Mouse (Mus musculus) lung, postnatal 36 days (tissue): ENCODE measurements around the gene Srsf9.
A peak's percentile ranks its signal among the peaks of the same experiment; 100 is the strongest.

Experiments
- DNase-seq: peaks from one replicate; pipeline ENCODE4 v3.0.0; 2022; ENCODE audit warnings: mixed read lengths

The Srsf9 gene

DNA sequence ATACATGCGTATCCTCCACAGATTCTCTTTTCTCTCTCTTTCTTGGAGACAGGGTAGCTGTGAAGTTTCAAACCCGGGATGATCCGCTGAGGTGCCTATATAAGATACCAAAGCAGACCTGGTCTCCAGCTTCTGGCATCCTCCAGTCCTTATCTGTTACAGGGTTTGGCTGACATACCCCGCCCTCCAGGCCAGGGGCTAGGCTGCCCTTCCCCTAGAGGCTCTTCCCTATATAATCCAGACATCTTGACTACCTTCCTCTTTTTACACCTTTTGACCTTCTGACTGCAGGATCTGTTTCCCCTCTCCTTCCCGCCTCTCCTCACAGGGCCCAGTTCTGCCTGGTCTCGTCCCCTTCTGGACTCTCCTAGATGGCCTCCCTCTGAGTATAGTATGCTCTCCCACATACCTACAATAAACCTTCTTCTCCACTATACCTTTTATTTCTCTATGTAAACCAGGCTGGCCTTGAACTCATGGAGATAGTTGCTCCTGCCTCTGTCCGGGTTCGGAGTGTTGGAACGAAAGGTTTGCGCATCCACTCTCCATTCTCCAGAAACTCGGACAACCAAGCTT lies 633 bp upstream of the Srsf9 start:
- DNase-seq: no peak

DNA sequence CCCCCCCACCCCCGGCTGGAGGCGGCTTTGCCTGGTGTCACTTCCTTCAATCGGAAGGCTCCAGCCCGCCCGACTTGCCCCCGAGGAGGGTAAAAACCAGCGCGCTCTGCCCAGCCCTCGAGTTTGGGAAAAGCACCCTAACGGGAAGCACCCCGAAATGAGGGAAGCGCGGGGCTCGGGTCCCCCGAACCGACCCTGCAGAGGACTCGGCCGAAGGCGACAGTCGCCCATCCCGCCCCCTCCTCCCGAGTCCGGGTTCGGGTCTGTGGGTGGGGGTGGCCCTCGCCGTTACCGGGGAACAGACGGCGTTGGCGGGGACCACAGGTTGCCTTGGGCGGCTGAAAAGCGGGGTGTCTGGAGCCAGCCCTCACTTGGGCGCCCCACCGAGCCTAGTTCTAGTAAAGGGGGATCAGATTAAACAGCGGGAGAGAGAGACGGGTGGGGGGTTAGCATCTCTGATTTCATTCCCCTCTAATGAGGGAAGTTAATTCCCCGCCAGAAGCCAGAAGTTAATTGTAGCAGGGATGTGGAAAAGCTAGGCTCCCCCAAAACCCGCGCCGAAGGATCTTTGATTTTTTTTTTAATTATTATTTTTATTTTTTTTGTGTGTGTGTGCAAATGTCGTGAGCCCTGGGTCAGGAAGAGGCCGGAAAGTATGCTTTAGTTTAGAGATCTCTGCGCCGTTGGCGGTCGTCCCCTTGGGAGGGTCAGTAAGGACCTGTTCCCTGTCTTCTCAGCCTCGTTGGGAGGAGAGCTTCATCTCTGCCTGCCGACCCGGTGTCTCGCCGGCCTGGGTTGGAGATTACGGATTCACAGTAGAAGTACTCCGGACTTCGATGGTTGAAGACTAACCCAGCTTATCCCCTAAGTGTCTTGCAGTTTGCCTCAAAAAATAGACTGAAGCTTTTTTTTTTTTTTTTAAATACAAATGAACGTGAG lies 902 bp downstream of the Srsf9 start:
- no peak for DNase-seq

GRCm38 (mm10) chr5:115330955-115331354 lies 4.0 kb downstream of the Srsf9 start:
- DNase-seq: no peak

DNA sequence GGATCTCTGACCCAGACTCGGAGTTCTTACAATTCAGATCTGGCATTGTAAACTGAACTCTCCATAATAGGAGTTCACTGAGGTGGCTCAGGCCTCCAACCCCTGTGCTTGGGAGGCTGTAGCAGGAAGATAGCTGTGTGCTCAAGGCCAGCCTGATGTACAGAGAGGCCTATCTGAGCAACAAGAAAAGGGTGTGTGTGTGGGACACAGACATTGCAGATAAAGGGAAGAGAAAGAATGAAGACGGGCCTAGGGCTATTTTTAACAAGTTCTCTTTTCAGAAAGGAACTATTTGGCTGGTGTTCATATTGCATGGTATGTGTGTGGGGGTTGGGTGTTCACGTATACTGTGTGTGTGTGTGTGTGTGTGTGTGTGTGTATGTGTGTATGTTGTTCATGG lies 6.6 kb downstream of the Srsf9 start:
- peak; percentile 33 for DNase-seq

- no peak for DNase-seq
These were observed 13.0 kb downstream of the Srsf9 start for GRCm38 (mm10) chr5:115340007-115340406.

DNA sequence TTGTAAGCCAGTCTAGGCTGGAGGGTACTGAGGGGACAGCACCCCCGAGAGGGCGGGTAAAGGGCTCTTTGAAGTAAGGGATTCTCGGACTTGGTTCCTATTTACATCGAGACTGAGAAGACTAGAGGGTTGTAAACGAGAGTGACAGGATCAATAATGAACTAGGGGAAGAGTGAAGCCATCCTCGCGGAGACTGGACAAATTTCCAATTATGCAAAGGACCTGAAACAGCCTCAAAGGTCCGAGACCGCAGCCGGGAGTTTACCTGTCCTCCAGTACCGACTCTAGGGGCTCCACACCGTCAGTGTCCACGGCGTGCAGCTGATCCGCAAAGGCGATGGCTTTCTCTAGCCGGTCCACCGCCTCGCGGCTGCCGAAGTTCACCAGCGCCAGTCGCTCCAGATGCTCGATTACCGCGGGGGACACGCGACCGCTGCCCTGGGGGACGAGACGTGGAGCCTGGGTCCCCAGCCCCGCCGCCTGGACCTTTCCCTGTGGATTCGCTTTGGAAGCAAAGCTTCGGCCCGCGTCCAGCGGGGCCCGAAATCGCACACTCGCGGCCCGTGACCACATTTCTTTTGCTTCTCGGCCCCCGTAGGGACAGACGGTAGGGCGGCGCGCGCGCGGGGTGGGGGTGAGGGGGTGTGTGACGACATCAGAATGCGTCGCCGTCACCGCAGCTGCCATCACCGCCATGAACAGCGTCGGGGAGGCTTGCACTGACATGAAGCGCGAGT lies 13.8 kb downstream of the Srsf9 start, which contains the start of the genes Gatc and Triap1:
Gene Gatc (minus strand): TSS at position 602 of the 737 bp plus-strand sequence.
Gene Triap1 (plus strand): TSS at position 649 of the 737 bp plus-strand sequence.
- DNase-seq: peak; percentile 87

- DNase-seq: no peak
These were observed 14.6 kb downstream of the Srsf9 start for GRCm38 (mm10) chr5:115341314-115342165.

DNA sequence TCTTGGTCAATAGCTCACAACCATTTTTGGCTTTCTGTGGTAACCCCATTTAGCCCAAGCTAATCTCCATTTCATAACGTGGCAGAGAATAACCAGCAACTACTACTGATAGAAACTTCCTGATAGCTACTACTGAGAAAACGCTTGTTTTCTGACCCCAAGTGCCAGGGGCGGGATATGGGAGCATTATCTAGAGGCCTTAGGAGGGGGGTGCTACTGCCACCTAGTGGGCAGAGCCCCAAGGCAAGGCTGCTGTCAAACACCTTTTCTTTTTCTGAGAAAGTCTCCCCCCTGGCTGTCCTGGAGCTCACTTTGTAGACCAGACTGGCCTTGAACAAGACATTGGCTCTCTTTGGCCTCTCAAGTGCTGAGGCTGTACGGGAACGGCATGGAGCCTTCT lies 20.6 kb downstream of the Srsf9 start:
- peak; percentile 93 for DNase-seq

- DNase-seq: peak; percentile 98
These were observed 21.7 kb downstream of the Srsf9 start, which contains the start of gene Cox6a1 for GRCm38 (mm10) chr5:115348546-115349224. Gene Cox6a1, minus strand, starts transcription at chr5:115348981.

DNA sequence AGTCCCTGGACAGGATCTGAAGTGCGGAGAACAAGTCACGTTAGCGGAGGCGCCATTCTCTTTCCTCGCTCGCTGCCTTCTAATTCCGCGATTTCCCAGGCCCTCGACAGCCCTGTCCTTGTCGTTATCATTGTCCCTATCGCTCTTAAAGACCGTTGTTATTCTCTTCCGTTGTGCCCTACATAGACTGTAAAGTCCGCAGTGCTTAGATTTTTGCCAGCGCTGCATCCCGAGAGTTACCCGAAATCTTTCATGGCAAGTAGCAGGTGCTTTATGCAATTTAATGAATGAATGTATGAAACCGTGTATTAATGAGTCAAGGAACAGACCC lies 22.2 kb downstream of the Srsf9 start:
- DNase-seq: no peak

DNA sequence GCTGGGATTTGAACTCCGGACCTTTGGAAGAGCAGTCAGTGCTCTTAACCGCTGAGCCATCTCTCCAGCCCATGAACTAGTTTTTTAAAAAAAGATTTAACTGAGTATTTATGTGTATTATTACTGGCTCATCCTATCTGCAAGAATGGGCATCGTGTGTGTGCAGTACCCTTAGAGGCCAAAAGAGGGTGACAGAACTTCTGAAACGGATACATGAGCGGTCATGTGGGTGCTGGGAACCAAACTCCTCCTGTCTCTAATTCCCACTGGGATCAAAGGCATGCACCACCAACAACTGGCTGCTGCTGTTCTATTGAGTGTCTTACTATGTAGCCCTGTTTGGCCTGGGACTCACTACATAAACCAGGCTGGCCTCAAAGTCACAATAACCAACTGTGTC lies 24.4 kb downstream of the Srsf9 start:
- no peak for DNase-seq

- no peak for DNase-seq
These were observed 28.1 kb downstream of the Srsf9 start for GRCm38 (mm10) chr5:115355070-115355469.

- DNase-seq: peak; percentile 85
These were observed 31.9 kb downstream of the Srsf9 start for GRCm38 (mm10) chr5:115358872-115359271.

GRCm38 (mm10) chr5:115359438-115359837 lies 32.5 kb downstream of the Srsf9 start:
- no peak for DNase-seq

- DNase-seq: no peak
These were observed 32.9 kb downstream of the Srsf9 start for GRCm38 (mm10) chr5:115359851-115360372.

- no peak for DNase-seq
These were observed 35.2 kb downstream of the Srsf9 start for GRCm38 (mm10) chr5:115362216-115362615.

DNA sequence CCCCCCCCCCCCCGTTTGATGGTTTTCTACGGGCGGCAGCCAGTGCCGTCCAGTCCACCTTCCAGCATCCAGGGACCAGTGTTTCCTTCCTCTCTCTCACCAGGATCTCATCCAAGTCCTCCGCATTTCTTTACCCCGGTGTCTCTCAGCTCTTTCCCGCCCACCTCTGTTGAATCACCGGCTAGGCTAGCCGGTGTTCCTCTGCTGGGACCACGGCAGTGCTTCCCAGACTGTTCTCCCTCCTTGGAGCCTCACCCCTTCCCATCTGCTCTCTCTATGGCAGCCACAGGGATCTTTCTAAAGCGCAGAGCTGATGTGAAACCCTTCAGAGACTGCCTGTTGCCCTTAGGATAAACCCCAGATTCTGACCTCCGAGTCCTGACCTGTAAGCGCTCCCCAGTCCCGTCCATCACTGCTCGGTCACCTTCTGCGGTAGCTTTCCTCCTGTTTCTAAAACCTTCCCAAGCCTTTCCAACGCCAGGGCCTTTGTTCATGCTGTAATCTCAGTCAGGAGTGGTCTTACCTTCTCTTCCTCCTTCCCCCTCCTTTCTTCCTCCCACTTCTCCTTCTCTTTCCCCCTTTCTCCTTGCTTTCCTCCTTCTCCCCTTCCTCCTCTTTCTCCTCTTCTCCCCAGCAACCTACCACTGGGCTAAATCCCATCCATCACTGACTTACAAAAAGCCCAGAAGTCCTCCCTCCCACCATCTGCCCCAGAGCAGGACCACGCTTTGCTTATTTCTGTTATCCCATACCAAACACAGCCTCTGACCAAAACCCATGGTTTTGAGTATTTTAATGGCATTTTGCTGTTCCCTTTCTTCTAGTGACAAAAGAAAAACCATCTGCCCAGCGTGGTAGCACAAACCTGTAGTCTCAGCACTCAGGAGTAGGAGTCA lies 36.1 kb downstream of the Srsf9 start:
- no peak for DNase-seq

- DNase-seq: no peak
These were observed 37.8 kb downstream of the Srsf9 start for GRCm38 (mm10) chr5:115364782-115365181.

DNA sequence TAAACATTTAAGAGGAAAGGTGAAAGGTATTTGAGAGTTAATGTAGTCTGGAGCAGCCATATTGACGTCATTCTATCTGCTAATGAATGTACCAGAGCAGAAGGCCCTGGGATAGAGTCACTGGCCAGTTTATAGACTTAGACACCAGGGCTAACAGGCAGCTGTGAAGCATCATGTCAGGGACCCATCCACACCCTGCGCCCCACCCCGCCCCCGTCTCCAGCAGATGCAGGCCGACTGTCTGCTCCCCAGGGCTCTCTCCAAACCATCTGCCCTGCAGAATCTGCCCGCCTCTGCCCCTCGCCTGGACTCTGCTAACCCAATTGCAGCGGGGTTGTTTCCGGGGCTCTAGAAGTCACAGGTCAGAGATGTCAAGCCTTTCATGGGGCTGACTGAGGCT lies 44.8 kb downstream of the Srsf9 start:
- no peak for DNase-seq

DNA sequence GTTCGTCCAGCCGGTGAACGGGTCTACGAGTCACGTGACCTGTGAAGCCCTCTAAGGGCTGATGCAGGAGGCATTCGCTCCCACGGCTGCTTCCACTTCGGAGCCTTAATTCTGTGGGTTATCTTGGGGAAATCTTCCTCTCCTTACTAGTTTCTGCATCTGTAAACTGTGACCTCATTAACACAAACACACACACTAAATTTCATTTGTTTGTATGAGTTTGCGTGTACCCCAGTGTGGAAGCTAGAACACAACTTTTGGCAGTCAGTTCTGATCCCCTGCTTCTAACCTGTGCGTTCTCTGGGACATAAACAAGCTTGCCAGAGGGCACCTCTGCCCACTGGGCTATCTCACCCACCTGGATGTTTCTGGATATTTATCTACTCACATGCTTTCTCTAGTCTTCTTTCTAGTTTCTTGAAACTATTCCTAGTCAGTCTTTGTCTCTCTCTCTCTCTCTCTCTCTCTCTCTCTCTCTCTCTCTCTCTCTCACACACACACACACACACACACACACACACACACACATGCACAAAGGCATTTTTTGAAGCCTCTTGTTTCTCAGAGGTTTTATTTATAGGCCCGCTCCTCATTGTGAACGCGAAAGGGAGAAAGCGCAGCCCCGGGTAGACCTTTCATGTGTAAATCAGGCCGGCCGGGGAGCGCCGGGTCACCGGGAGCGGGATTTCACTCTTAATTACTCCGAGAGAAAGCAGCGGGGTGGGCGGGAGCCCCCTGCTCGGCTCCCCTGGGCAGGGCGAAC lies 46.6 kb downstream of the Srsf9 start:
- no peak for DNase-seq
